Mouse (Mus musculus) heart, postnatal 25 days (tissue): ENCODE measurements around the gene Shroom3. TPM values are rescaled to one million over a fixed set of nuclear protein-coding genes. Genes with fewer than 3 reads are reported as not detected.

Experiments
- DNase-seq: peaks from one replicate; pipeline ENCODE4 v3.0.0; 2022; ENCODE audit warnings: low spot score
- intact Hi-C: fragments of 180-260 bp; cut with DNase I; formaldehyde crosslinking; loops from one replicate; pipeline ENCODE4 v1.15.1; 2025
- total RNA-seq, 2 experiments: library from RNA; stranded (reverse); gene quantifications; 2 replicates each; pipeline ENCODE4 v1.2.3; 2021

The Shroom3 gene
- total RNA-seq, 2 experiments from 2014 or later: 32.7 to 33.9 TPM

DNA sequence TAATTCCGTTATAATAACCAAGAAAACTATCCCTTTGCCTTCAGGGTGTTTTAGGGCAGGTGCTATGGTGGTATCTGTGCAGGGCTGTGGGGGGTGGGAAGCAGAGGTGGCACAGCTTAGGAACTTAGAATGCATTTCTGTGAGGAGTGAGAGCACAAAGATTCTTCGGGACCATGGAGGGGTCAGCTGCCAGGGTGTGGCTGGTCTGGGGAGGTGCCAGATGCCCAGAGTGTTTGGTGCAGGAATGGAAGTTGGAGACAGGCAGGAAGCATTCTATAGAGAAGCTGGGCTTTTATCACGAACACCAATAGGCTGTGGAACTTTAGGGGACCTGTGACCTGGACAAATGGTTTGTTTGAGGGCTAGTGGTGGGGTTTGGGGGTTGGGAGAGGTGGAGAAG is 58.6 kb downstream of the Shroom3 start:
- intact Hi-C loops: no loop called here
- no peak for DNase-seq

DNA sequence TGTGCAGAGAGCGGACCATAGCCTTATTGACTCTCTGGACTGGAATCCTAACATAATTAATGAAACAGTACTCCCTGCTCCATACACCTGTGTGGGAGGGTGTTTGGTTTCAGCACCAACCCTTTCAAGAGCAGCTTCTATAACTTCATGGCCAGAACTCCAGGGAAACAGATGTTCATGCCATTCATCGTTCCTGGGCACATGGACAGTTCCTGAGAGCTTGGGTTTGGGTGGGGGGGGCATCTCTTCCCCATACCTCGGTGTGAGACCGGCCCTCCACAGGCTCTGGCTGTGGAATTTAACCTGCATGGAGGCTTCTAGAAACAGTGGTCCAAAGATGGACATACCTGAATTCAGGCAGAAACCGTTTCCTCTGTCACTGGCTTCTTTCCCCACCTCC is 59.5 kb downstream of the Shroom3 start:
- intact Hi-C loops: no loop called here

DNA sequence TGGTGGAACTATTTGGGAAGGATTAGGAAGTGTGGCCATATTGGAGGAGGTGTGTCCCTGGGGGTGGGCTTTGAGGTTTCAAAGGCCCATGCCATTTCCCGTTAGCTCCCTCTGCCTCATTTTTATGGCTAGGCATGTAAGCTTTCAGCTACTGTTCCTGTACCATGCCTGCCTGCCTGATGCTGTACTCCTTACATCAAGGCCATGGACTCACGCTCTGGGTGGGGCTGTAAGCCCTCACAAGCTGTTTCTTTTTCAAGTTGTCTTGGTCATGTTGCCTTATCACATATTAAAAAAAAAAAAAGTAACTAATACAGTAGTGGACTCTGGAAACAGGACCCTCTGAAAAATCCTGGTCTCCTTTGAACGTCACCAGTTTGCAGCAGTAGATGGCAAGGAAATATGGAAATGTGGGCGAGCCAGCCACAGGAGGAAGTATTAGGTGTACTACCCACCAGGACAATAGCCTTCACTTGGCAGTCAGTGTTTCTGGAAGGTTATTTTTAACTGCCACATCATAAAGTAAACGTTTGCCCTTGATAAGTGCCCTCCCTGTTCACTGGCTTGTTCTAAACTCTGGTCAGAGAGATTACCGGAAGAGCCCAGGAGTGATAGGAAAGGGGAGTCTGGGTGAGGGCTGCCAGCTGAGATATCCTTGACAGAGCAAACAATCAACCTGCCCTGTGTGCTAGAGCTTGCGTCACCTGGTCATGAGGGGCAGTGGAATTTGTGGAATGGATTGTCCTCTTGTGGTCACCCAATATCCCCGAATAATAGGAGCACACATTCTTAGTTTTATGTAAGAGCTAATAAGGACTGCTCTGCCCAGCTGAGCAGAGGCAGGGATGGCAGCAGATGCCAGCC is 62.4 kb downstream of the Shroom3 start:
- intact Hi-C loops: loop anchor here (2.0 kb wide), 1 partner anchor 63 kb away; no protein-coding TSS in a partner anchor
- peak; percentile 13 for DNase-seq

More for the DNA sequence above, 59.5 kb downstream of the Shroom3 start:
- no peak for DNase-seq

DNA sequence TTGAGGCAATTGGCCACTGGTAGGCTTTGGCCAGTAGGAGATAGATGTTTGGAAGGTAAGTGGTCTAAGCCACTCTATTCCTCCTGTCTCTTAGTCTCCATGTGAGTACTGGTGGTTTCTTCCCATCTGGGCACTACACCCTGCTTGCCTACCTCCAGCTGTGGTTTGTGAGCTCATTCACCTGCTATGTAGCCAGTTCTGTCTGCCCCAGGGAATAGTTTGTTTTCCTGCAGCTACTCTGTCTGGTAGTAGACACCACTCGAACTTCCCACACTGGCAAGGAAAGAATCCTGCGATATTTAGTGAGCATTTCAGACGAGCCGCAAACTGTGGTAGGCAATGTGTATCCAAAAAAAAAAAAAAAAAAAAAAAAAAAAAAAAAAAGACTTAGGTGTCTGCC is 68.3 kb downstream of the Shroom3 start:
- intact Hi-C loops: no loop called here
- DNase-seq: no peak

DNA sequence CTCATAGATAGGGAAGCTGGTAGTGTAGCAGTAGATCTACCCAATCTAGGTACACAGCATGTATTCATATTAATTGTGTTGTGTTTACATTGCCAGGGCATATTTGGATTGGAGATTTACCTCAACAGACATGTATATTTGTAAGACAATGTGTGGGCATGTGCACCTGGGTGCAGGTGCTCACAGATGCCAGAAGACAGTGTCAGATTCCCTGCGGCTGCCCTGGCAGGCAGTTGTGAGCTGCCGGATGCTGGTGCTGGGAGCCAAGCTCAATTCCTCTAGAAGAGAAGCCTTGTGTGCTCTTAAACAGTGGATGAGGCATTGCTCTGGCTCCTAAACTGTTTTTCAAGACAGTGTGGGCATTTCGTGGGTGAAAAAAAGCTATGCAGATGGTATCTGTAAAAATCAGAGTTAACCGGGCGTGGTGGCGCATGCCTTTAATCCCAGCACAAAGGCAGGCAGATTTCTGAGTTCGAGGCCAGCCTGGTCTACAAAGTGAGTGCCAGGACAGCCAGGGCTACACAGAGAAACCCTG is 72.1 kb downstream of the Shroom3 start:
- DNase-seq: no peak
- intact Hi-C loops: no loop called here

DNA sequence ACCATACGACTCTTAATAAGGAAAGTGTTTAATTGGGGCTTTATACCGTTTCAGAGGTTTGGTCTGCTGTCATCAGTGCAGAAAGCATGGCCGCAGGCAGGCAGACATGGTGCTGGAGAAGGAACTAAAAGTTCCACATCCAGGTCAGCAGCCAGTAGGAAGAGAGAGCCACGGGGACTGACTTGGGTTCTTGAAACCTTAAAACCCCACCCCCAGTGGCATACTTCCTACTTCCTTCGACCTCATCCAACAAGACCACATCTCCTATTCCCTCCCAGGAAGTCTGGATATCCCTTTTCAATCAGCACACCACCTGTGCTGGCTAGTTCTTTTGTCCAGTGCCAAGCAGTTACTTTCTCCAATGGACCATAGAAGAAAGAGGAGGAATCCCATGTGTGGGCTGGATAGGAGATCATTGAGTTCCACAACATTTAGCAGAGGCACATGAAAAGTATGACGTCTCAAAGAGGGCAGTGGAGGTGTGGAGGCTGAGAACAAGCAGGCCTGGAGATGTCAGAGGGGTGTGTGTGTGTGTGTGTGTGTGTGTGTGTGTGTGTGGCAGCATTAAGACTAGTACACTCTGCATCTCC is 76.0 kb downstream of the Shroom3 start:
- intact Hi-C loops: no loop called here
- DNase-seq: no peak

DNA sequence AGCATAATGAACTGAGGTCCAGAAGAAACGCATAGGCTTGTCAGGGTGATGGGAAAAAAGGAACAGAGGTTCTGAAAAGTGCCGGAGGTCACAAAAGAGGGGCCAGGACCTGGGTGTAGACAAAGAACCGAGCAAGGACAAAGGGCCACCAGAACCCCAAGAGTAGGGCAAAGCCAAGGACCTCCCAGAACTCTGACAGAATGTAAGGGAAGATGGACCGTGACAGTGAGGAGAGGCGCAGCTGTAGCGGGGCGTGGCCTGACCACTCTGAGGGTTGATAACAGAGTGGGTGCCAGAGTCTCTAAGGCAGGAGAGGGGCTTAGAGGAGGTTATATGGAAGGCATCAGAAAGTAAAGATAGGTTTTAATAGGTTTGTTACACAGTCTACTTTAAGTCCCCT is 77.3 kb downstream of the Shroom3 start:
- DNase-seq: no peak
- intact Hi-C loops: no loop called here

DNA sequence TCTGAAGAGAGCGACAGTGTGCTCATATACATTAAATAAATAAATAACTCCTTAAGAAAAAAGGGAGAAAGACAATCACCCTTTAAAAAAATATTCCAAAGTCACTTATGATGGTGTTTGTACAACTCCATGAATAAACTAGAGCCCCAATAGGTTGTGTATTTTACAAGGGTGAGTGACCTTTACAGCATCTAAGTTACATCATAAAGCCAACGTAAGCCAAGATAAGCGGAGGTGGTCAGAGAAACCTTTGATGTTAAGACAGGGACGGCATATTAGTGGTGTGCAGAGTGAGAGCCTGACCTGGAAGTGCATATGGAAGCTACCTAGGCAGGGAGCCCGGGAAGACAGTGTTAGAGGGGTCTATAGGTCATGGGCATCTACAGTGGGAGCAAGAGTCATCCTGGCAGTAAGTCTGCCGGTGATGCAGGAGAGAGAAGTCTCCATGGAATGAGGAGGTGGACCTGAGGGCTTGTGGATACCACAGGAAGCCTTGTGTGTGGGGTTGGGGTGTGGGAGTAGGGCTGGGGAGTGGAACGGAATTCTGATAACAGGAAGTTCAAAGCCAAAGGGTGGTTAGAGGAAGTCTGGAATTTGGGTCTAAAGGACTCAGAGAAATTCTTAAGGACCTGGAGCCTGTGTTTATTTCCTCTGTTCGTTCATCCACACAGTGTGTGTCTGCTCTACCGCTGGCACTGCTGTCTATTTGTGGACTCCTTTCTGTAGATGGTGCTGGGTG is 78.5 kb downstream of the Shroom3 start:
- no peak for DNase-seq
- intact Hi-C loops: no loop called here

DNA sequence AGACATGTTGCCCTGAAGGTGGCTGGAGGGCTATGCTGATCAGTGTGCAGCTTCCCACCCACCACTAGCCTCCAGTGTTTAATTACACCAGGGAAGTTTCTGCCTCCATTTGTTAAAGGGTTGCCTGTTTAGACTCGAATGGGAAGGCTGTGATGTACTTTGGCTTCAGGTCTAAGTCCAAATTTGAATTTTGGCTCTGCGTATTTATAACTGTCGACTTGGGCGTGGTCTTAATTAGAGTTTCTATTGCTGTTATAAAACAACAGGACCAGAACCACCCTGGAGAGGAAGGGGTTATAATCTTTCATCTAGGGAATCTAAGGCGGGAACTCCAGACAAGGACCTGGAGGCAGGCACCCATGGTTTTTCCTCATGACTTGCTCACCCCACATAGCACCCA is 79.2 kb downstream of the Shroom3 start:
- intact Hi-C loops: no loop called here
- no peak for DNase-seq

DNA sequence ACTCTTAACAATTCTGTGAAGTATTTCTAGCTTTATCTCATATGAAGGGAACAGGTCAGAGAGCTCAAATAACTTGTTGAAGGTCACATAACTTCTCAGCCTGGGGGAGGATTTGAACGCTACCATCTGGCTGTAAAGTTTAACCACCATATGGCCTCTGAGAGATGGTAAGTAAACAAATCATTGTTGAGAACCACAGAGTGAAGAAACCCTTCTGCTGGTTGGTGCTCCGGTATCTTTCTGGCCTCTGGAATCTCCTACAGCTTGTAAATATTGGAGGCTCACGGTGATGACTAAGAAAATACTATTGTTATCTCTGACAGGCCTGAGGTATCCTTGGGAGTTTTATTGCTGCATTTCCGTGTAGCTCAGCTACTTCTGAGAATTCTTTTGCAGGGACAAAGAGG is 80.3 kb downstream of the Shroom3 start:
- intact Hi-C loops: no loop called here
- no peak for DNase-seq

DNA sequence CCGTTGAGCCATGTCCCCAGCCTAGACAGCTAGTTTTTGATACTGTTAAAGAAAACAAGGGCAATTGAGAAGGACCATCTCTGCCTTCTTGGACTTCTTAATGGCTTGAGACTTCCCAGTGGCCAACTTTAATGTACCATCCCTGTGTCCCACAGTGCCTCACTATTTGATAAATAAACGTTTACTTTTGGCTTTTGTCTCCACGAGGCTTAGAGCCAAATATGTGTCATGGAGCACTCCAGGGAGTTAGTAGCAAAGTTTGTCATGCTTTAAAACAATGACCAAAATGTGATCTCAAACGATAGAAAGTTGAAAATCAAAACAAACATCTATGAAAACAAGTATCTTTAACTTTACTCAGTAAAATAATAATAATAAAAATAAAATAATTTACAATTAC is 83.1 kb downstream of the Shroom3 start:
- no peak for DNase-seq

DNA sequence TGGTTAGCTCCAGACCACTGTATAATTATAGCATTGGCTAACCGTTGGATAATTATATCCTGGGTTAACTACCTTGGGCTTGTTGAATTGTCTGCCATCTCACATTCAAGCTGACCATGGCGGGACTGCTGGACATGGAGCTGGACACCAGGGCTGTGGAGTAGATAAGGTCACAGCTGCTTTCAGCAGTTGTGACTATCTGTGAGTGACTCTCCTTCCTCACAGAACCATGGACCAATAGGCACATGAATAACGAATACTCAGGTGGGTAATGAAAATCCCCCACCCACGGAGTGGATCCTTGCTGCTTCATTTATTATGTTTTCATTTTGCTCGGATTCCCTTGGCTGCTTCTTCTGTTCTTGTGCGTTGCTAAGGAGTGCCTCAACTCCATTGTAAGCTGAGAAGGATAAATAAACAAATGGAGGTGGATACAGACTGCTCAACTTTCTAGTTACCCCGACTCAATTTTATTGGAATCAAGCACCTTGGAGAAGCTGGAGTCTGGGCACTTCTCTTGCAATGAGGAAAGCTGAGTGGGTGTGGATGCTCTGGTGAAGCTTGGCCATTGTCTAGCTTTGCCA is 84.1 kb downstream of the Shroom3 start:
- DNase-seq: no peak
- intact Hi-C loops: no loop called here

More for the DNA sequence above, 83.1 kb downstream of the Shroom3 start:
- intact Hi-C loops: no loop called here

DNA sequence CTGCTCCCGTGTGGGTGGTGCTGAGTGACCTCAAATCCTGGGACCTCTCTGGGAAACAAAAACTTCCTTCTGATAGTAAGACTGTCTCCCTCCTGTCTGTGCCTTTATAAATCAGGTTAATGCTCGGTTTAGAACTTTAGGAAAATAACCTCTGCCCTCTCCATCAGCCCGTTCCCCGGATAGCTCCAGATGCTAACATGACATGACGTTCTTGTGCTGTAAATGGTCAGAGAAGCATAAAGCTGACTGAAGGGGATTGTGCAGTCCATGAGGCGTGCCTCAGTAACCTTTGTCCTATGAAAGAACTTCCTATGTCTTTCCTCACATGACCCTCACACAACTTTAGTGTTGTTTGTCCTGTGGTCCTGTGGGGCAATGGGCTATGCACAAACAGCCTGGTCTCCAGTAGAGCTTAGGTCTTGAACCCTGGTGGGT is 84.6 kb downstream of the Shroom3 start:
- no peak for DNase-seq
- intact Hi-C loops: no loop called here

DNA sequence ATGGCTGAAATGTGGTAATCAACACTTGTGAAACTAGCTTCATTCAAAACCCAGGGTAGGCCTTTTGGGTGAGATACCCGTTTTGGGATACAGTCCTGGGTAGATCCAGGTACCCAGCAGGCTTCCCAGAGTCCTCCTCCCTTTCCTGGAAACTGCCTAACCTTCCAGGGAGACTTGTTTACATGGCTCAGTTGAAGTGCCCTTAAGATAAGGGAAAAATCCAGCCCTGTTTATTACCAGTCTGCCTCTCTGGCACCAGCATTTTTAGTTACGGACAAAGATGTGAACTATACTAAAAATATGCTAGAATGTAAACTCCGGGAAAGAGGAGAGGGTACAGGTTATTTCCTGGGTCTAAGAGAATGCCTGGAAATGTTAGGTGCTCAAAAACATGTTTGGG is 90.6 kb downstream of the Shroom3 start:
- no peak for DNase-seq
- intact Hi-C loops: no loop called here

DNA sequence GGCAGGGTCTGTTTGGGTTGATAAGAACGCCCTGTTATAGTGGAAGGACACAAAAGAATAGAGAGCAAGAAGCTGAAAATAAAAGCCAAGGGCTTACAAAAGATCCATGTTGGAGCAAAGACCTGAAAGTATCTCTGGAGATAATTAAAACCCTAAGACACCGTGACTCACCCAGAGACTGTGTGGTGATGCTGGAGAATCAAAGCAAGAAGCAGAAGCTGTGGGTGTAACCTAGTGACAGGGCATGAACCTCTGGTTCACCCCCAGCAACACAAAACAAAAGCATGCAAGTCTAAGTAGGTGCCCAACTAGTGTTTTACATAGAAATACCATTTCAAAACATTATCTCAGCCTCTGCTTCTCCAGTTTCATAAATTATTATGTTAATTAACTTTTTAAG is 91.2 kb downstream of the Shroom3 start:
- intact Hi-C loops: no loop called here
- DNase-seq: no peak

DNA sequence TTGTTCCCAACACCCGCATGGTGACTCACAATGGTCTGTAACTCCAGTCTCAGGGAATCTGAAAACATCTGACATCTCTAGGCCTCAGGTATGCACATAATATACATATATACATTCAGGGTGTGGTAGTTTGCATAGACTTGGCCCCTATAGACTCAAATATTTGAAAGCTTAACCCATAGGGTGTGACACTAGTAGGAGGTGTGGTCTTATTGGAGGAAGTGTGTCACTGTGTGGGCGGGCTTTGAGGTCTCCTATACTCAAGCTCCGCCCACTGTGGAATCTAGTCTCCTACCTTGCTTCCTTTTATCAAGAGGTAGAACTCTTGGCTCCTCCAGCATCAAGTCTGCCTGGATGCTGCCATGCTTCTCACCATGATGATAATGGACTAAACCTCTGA is 91.7 kb downstream of the Shroom3 start:
- DNase-seq: no peak
- intact Hi-C loops: no loop called here

DNA sequence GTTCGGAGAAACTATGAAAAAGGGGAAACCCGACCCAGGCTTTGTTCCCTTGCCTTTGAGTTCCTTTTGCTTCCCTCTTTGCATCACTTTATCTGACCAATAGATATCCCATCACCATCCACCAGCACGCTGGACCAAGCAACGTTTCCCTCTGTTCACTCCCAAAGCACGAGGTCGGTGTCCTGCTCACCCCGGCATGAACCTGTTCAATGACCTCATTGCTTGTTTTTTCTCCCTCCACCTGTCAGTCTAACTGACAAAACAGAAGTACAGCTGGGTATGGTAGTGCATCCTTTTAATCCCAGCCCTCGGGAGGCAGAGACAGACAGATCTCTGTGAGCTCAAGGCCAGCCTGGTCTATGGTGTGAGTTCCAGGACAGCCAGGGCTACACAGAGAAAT is 95.2 kb downstream of the Shroom3 start:
- no peak for DNase-seq
- intact Hi-C loops: no loop called here

DNA sequence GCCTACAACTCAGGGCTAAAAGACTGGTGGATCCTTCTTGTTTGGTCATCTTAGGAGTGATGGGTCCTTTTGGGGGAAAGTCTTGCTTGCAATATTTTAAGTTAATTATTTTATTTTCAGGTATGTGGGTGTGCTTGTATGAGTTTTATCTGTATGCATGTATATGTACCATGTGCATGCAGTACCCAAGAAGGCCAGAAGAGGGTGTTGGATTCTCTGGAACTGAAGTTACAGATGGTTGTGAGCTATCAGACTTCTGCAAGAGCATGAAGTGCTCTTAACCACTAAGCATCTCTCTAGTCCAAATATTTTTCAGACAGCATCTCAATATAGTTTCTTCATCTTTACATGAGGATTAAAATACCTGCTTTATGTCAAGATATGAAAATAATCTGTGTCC is 97.8 kb downstream of the Shroom3 start:
- no peak for DNase-seq
- intact Hi-C loops: no loop called here

DNA sequence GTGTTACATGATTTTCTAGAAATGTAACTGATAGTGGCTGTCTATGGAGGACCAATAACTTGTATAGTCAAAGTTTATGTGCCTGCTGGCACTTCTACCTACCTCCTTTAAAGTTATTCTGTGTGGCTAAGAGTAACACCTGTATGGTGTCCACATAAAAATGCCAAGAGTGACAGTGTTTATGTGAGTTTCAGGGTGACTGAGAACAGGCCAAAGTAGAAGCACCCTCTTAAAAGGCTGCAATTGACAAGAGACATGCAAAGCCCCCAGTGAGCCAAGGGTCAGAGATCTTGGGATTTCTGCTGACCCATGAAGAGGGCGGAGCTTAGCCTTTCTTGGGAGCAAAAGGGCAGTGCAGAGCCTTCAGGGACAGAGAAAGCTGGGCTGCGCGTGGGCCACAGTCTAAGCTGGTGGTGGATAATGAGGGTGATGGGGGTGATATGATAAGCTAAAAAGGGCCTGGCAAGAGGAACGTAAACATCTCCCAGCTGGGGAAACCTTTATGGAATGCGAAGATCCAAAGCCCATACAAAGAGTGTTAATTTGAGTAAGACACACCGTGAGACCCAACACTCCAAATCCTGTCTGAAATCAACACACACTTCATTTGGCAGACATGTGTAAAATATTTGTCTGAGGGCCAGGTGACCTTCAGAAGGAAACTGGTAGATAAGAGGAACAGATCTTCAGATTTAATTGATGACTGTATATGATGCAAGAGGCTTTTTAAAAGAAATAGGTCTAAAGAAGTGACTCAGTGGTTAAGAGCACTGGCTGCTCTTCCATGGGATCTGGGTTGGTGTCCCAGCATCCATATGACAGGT is 101.0 kb downstream of the Shroom3 start:
- intact Hi-C loops: no loop called here
- DNase-seq: no peak
